Mouse (Mus musculus): ENCODE results near the gene Tex45. TPM values are rescaled to one million over a fixed set of nuclear protein-coding genes. Genes with fewer than 3 reads are reported as not detected.

The Tex45 gene
- polyA plus RNA-seq, 1 experiment, result not detected

- no peak for TF ChIP-seq GATA1 (IDR thresholded peaks at IDR 0.05; ENCODE audit: borderline replicate concordance, low read length)
- no peak for TF ChIP-seq FLI1 (IDR thresholded peaks at IDR 0.05; ENCODE audit: low read length)
- Histone ChIP-seq H3K4me1 (peaks cover 22% of the 10 kb centered on the region), H3K9me3 (no peaks in the 10 kb centered on the region), H3K27me3 (replicated peaks) (no peaks in the 10 kb centered on the region), H3K4me3 (replicated peaks) (no peak overlapping the region), H3K36me3 (replicated peaks; ENCODE audit: low read length) (peaks cover 85% of the 10 kb centered on the region)
These were observed 51.5 kb downstream of the Tex45 start for GRCm38 (mm10) chr8:3522007-3522697.

GRCm38 (mm10) chr8:3530816-3531215 is 60.2 kb downstream of the Tex45 start:
- peak overlapping the region; percentile 48 for H3K4me3 ChIP-seq (replicated peaks)

GRCm38 (mm10) chr8:3531936-3532335 is 61.3 kb downstream of the Tex45 start:
- Histone ChIP-seq H3K4me3 (replicated peaks) (no peak overlapping the region), H3K27me3 (replicated peaks) (no peaks in the 10 kb centered on the region), H3K4me1 (peaks cover 56% of the 10 kb centered on the region), H3K36me3 (replicated peaks; ENCODE audit: low read length) (peaks cover 90% of the 10 kb centered on the region), H3K9me3 (no peaks in the 10 kb centered on the region)
- TF ChIP-seq FLI1 (IDR thresholded peaks at IDR 0.05; ENCODE audit: low read length), result no peak
- TF ChIP-seq GATA1 (IDR thresholded peaks at IDR 0.05; ENCODE audit: borderline replicate concordance, low read length), result no peak

More at GRCm38 (mm10) chr8:3530816-3531215, 60.2 kb downstream of the Tex45 start:
- H3K9me3 ChIP-seq, result no peaks in the 10 kb centered on the region
- H3K27me3 ChIP-seq (replicated peaks), result no peaks in the 10 kb centered on the region
- peaks cover 50% of the 10 kb centered on the region for H3K4me1 ChIP-seq
- peaks cover 89% of the 10 kb centered on the region for H3K36me3 ChIP-seq (replicated peaks; ENCODE audit: low read length)
- TF ChIP-seq GATA1 (IDR thresholded peaks at IDR 0.05; ENCODE audit: borderline replicate concordance, low read length), result no peak
- TF ChIP-seq FLI1 (IDR thresholded peaks at IDR 0.05; ENCODE audit: low read length), result no peak

- H3K27me3 ChIP-seq (replicated peaks), result no peaks in the 10 kb centered on the region
- peaks cover 33% of the 10 kb centered on the region for H3K4me1 ChIP-seq
- H3K36me3 ChIP-seq (replicated peaks; ENCODE audit: low read length), result peaks cover 95% of the 10 kb centered on the region
- no peak overlapping the region for H3K4me3 ChIP-seq (replicated peaks)
- H3K9me3 ChIP-seq, result no peaks in the 10 kb centered on the region
- TF ChIP-seq GATA1 (IDR thresholded peaks at IDR 0.05; ENCODE audit: borderline replicate concordance, low read length) (no peak), FLI1 (IDR thresholded peaks at IDR 0.05; ENCODE audit: low read length) (no peak)
These were observed 65.6 kb downstream of the Tex45 start for GRCm38 (mm10) chr8:3536053-3536841.

Other genes starting within 250 kb of the Tex45 start
- 0.17 and 0.75 TPM in 2 replicates for gene Insr, start 191.2 kb upstream of the Tex45 start, polyA plus RNA-seq (2012; ENCODE audit: insufficient read depth, low replicate concordance)
- 1.3 TPM in 1 of 2 replicates, not detected in the other for gene A430078G23Rik, start 117.4 kb upstream of the Tex45 start, polyA plus RNA-seq (2012; ENCODE audit: insufficient read depth, low replicate concordance)
- gene Arhgef18, start 77.9 kb upstream of the Tex45 start, polyA plus RNA-seq (2012; ENCODE audit: insufficient read depth, low replicate concordance), result 10.5 and 16.0 TPM in 2 replicates
- 2.8 and 3.7 TPM in 2 replicates for gene Pex11g, start 3.2 kb upstream of the Tex45 start, polyA plus RNA-seq (2012; ENCODE audit: insufficient read depth, low replicate concordance)
- gene Zfp358, start 22.3 kb downstream of the Tex45 start, polyA plus RNA-seq (2012; ENCODE audit: insufficient read depth, low replicate concordance), result 19.3 and 36.7 TPM in 2 replicates
- gene Mcoln1, start 29.6 kb downstream of the Tex45 start, polyA plus RNA-seq (2012; ENCODE audit: insufficient read depth, low replicate concordance), result 142 and 183 TPM in 2 replicates
- 13.8 and 16.2 TPM in 2 replicates for gene Pnpla6, start 44.5 kb downstream of the Tex45 start, polyA plus RNA-seq (2012; ENCODE audit: insufficient read depth, low replicate concordance)
- gene C330021F23Rik, start 97.1 kb downstream of the Tex45 start, polyA plus RNA-seq (2012; ENCODE audit: insufficient read depth, low replicate concordance), result not detected in 2 replicates
- 0.36 TPM in 1 of 2 replicates, not detected in the other for gene Camsap3, start 116.4 kb downstream of the Tex45 start, polyA plus RNA-seq (2012; ENCODE audit: insufficient read depth, low replicate concordance)
- 35.4 and 48.4 TPM in 2 replicates for gene Xab2, start 150.5 kb downstream of the Tex45 start, polyA plus RNA-seq (2012; ENCODE audit: insufficient read depth, low replicate concordance)
- gene Pet100, start 150.7 kb downstream of the Tex45 start, polyA plus RNA-seq (2012; ENCODE audit: insufficient read depth, low replicate concordance), result 58.2 and 85.9 TPM in 2 replicates
- gene Pcp2, start 154.7 kb downstream of the Tex45 start, polyA plus RNA-seq (2012; ENCODE audit: insufficient read depth, low replicate concordance), result 11.1 TPM in 1 of 2 replicates, not detected in the other
- 533 and 675 TPM in 2 replicates for gene Stxbp2, start 160.1 kb downstream of the Tex45 start, polyA plus RNA-seq (2012; ENCODE audit: insufficient read depth, low replicate concordance)
- 0.39 TPM in 1 of 2 replicates, not detected in the other for gene Retn, start 184.9 kb downstream of the Tex45 start, polyA plus RNA-seq (2012; ENCODE audit: insufficient read depth, low replicate concordance)
- 0.10 TPM in 1 of 2 replicates, not detected in the other for gene Mcemp1, start 194.9 kb downstream of the Tex45 start, polyA plus RNA-seq (2012; ENCODE audit: insufficient read depth, low replicate concordance)
- 2.8 TPM in 1 of 2 replicates, not detected in the other for gene Fcor, start 201.5 kb downstream of the Tex45 start, polyA plus RNA-seq (2012; ENCODE audit: insufficient read depth, low replicate concordance)
- gene Trappc5, start 205.4 kb downstream of the Tex45 start, polyA plus RNA-seq (2012; ENCODE audit: insufficient read depth, low replicate concordance), result 10.6 and 25.8 TPM in 2 replicates
- gene Fcer2a, start 223.3 kb downstream of the Tex45 start, polyA plus RNA-seq (2012; ENCODE audit: insufficient read depth, low replicate concordance), result 0.07 TPM in 1 of 2 replicates, not detected in the other
- gene Clec4g, start 249.8 kb downstream of the Tex45 start, polyA plus RNA-seq (2012; ENCODE audit: insufficient read depth, low replicate concordance), result 1.2 and 11.6 TPM in 2 replicates

All from megakaryocyte, embryonic 14.5 days (primary cell).